Mouse (Mus musculus) mesoderm, embryonic 11.5 days (tissue): ENCODE results near the gene Sdf4.

Experiments used
- DNase-seq: peaks from one replicate; pipeline ENCODE4 v3.0.0-alpha.2; 2012; ENCODE audit warnings: low read depth, low spot score

The Sdf4 gene

GRCm38 (mm10) chr4:156054130-156054529 is 61.5 kb downstream of the Sdf4 start:
- DNase-seq = no peak

GRCm38 (mm10) chr4:156054606-156055005 is 61.9 kb downstream of the Sdf4 start:
- no peak for DNase-seq

- no peak for DNase-seq
These were observed 62.5 kb downstream of the Sdf4 start for GRCm38 (mm10) chr4:156055173-156055572.

- DNase-seq = no peak
These were observed 65.0 kb downstream of the Sdf4 start for GRCm38 (mm10) chr4:156057702-156058101.

DNA sequence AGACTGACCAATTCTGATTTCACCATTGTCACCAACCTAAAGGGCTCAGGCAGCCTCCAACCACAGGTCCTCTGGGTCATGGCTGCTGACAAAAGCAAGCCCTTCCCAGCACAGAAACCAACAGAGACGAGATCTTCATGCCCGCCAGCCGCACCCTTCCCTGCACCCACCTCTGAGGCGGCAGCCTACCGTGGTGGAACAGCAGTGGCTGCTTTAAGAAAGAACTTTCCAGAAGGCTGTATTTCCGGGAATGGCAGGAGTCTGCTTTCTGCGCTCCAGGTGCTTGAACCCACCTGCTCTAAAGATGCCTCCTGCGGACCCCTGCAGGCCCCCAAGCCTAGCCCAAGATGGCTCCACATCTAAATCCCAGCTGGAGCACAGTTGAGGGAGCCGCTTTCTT is 66.2 kb downstream of the Sdf4 start:
- no peak for DNase-seq

- no peak for DNase-seq
These were observed 66.6 kb downstream of the Sdf4 start, which contains the start of gene Ttll10 for GRCm38 (mm10) chr4:156059261-156059660. Gene Ttll10 (minus strand): TSS chr4:156059414.

DNA sequence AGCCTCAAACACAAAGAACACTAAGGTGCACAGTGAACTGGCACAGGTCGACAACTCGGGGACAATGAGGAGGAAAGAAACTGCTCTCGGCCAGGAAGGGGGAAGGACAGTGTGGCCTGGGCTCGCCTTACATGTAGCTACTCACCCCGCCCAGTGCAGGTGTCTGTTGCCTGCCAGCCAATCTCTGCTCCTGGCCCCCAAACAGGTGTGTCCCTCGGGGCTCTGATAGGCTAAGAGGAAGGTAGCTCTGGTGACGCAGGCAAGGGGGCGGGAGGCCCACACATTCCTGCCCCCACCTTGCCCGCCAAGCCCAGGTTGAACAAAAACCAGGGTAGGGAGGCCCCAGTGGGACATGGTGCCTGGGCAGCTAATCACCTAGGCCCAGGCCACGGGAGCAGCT is 67.0 kb downstream of the Sdf4 start:
- no peak for DNase-seq
